Mouse (Mus musculus) cerebellum, postnatal 14 days (tissue): ENCODE data around the gene Washc1.
"Not testable (repeated sequence)": the region's sequence is repeated elsewhere in the genome, so short reads cannot be mapped to it uniquely, and the experiment has no call there.

Experiments
- DNase-seq, 2 experiments: peaks; one replicate each; pipeline ENCODE4 v3.0.0; 2021; ENCODE audit warnings: mixed read lengths in 2 of 2

The Washc1 gene

DNA sequence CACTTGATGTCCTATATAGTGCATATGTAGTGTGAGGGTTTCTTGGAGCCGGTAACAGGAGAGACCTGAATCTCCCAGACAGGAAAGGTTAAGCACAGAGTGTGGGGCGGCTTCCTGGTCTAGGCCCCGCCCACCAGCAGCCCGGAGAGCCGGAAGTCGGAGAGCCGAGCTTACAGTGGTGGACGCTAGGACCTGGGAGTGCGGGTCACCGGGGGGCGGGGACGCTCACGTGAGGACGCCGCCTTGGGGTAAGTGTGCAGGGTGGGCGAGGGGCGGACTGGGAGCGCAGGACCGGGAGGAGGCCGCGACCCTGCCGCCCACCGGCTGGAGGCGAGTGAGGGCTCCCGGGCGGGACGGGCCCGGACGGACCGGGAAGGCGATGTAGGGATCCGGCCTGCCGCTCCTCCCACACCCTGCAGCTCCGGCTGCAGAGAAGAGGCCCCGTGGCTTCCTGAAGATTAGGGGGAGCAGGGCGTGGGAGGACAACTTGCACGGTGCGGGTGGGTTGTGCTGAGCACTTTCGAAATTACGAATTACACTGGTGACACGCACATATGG, at the start of gene Washc1:
Gene Washc1 (plus strand): TSS at position 144 of the 558 bp plus-strand sequence.
- peak; percentile 92 to 93 for DNase-seq

DNA sequence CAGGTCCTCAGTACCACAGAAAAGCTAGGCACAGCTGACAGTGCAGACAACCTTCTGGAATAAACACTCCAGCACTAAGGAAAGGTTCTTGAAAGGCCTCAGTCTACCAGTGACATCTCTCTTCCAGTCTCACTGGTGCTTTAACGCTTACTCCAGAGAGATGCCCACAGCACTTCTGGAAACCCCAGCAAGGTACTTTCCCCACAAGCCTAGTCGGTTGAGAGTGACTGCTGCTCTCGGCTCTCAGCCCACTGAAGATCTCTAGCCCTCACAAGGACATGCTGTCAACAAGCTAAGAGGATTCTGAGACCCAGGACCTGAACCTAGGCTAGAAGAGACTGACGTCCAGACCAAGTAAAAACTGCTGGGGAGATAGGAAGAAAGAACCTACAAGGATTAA, 46.2 kb upstream of the Washc1 start:
- no peak for DNase-seq

DNA sequence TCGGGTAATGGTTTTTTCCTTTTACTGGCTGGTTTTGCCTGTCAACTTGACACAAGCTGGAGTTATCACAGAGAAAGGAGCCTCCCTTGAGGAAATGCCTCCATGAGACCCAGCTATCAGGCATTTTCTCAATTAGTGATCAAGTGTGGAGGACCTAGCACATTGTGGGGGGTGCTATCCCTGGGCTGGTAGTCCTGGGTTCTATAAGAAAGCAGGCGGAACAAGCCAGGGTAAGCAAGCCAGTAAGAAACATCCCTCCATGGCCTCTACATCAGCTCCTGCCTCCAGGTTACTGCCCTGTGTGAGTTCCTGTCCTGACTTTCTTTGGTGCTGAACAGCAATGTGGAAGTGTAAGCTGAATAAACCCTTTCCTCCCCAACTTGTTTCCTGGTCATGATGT, 42.3 kb upstream of the Washc1 start:
- not testable (repeated sequence) for DNase-seq

DNA sequence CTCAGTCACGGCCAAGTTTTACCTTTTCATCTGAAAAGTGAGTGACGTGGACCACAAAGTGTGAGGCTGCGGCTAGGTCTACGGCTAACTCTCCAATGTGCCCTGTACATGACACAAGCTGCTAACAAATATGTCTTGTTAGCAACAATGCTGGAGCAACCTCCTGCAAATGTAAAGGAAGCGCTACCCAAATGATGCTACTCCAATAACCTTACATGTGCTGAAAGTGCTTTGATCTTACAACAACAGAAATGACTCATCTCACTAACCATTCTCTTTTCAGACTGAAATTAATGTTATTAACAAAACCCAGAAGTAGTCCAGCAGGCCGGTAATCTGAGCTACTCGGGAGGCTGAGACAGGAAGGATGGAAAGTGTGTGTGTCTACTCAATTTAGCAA, 37.4 kb upstream of the Washc1 start:
- no peak for DNase-seq

DNA sequence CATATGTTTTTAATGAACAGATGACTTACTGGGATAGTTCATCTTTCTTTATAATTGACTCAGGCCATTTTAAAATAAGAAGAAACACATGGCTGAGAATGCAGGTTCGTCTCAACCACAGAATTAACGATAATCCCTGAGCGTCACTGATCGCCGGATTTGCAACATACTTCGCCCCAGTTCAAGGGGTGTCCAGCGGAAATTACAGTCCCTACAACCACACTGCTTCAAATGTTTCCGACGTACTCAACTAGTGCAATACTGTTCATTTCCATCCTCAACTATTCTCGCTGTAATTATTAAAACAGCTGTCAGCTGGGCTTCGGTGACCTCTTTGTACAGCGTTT, 35.5 kb upstream of the Washc1 start:
- no peak for DNase-seq

DNA sequence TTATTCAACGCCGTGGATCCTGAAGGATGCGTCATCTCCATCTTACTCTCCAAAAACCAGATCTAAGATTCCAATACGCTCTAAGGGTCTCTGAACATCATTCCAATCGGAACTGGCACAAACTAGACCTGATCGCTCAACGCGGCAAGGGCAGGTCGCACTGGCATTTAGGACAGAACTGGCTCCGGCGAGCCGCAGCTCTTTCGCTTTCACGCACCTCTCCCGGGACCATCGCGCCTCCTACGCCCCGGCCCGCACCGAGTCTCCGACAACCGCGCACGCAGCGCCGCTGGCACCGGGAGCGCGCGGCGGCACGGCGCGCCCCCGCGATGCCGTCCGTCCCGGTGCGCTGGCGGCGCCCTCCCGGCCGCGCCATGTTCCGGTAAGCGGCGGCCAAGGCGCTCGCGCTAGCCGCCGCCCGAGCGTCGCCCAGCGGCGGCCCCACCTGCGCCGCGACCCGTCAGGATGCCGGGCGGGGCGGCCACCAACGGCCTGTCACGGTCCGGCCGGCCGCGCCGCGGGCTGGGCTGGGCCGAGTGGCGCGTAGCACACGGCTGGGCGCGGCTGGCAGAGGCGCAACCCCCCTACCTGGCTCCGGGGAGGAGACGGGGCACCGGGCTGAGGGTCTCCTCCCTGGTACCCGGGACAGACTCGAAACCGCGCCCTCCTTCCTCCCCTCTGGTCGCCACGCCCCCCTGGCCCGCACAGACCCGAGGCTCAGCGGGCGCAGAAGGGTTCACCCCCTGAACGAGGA, 35.0 kb upstream of the Washc1 start:
- DNase-seq = peak; percentile 62 to 66

DNA sequence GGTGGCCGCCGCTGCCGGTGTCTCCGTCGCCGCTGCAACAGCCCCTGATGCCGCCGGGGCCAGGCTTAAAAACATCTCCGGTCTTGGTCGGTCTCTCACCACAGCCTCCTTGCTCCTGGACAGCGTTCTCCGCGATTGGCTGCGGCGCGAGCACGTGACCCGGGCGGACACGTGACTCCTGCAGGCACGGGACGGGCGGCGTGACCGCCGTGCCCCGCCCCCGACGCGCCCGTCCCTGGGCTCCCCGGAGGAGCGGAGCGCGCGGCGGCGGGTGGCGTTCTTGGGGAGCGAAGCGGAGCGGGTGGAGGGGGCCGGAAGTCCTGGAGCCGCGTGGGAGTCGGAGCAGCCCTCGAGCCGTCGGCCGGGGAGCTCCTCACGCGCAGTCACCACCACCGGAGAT, 34.4 kb upstream of the Washc1 start, which contains the start of gene Ankrd12:
Gene Ankrd12 (minus strand): TSS at position 156 of the 400 bp plus-strand sequence.
- peak; percentile 96 for DNase-seq

DNA sequence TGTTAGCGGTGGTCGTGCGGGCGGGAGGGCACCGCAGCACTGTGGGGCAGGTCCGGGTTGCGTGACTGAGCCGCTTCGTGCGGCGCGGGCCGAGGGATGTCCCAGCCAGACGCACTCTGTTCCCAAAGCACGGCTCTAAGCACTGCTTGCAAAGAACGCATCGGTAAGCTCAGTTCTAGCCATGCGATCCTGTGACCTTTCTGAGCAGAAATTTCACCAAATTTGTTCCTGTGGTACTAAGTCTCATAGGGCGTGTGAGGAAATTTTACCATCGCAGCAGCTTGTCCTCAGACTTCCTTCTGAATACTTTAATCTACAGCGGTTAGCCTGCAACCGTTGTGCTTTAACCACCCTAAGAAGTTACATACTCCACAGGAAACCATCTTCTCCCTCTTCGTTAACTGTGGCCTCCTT, 33.9 kb upstream of the Washc1 start:
- no peak for DNase-seq

DNA sequence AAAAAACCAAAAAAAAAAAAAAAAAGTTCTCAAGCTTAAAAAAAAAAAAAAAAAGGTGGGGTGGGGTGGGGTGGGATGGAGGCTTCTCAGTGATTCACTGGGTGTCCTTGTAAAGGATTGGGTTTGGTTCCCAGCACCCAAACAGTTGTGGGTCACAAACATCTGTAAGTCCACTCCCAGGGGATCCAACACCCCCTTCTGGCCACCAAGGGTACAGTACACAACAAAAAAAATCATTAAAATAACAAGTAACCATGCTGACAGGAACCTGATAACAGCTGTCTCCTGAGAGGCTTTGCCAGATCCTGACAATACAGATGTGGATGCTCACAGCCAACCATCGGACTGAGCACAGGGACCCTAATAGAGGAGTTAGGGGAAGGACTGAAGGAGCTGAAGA, 26.9 kb upstream of the Washc1 start:
- no peak for DNase-seq

DNA sequence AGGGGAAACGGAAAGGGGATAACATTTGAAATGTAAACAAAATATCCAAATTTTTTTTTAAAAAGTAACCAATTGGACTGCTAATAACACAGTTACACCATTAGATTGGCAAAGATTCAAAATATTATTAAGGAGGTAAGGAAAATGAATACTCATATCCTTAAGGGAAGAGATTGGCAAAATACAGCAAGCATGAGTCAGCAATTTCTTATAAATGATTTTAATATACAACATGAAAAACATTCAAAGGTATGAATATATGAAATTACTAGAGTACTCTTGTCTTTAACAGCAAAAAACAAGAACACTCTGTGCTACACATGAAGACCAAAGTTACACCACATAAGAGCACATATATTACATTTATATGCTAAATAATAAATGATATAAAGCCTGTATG, 26.3 kb upstream of the Washc1 start:
- DNase-seq = no peak

DNA sequence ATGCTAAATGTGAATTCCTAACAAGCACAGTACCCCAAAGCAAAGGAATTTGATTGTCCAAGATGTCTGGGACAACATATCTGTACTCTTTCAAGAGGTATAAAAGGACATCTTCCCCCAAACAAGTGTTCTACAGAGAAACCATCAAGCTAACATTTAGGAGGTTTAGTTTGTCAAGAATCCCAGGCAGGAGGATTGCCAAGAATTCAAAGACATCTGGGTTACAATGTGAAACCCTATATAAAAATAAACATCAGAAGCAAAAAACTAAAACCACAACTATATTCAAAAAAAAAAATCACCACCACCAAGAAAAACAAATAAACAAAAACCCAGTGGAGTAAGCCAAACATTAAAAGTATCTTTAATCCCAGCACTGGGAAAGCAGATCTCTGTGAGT, 21.1 kb upstream of the Washc1 start:
- DNase-seq = no peak

DNA sequence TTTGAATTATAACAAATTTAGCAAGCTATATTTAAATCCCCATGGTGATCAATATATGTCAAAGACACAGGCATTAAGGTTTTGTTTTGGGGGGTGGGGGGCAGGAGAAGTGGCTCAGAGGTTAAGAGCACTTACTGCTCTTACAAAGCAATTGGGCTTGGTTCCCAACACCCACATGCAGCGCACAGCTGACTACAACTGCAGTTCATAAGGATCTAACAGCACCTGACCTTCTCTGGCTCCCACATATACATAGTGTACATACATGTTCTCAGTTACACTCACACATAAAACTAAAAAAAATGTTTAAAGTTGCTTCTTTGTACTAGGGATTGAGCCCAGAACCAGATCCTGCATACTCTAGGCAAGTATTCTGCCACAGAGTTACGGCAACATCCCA, 20.0 kb upstream of the Washc1 start:
- DNase-seq = no peak

DNA sequence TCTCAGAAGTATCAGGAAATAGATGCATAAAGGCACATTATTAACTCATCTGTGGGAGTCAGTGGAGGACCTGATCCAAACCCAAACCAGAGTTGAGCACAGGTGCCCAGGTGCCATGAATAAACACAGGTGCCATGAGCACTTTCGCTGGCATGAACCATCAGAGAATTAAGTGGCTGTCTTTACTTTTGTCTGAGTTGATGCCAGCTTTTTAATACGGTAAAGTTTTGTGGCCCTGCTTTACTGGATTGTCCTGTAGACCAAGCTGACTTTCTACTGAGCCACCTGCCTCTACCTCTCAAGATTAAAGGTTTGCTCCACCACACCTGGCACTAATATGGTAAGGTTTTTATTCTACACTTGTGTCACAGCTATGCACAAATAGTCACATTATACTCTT, 19.3 kb upstream of the Washc1 start:
- DNase-seq = no peak

DNA sequence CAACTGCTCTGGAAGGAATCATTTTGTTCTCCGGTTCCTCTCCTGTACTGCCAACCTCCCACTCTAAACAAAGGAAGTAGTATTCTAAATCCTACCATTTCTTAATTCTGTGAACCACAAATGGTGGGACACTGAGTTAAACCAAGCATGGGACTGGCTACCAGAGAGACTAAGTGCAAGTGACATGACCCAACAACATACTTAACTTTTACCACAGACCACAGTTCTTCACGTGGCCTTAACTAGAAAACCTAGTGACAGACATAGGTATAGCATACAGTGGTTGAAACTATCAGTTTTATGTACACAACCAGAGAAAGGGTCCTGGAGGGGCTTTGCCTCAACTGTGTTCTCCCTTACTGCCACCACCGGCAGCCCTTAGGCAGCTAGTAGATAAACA, 18.7 kb upstream of the Washc1 start:
- no peak for DNase-seq

DNA sequence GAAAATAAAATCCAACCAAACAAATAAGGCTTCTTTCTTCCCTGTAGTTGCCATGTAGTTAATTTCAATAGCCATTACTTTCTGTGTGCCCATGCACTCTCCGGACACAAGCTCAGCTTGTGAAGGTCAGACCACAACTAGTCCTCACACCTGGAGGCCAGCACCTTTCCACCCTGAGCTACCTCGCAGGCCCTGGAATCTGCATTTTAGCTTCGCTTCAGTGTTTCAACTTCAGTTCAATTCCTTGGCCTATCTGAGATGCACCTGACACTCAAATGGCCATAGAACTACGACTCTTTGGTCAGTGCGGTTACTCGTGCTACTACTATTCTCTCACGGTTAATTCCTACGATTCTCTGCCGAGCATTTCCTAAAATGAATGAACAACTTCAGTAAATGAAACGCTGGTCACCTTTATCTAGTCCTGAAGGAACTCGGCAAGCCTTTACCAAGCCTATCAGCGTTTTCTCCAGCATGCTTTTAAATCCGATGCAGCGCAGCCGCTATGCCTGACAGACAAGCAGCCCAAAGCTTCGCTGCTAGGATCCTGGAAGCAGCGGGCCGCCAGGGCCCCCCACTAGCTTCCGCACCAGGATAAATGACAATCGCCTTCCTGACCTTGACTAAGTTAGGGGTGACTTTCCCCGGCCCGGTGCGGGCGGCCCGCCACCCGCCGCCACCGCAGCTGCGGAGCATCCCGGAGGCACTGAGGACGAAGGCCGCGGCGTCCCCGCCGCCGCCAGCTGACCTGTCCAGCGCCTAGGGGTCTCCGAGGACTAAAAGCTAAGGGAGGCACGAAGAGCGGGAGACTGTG, 10.6 kb upstream of the Washc1 start:
- no peak for DNase-seq

DNA sequence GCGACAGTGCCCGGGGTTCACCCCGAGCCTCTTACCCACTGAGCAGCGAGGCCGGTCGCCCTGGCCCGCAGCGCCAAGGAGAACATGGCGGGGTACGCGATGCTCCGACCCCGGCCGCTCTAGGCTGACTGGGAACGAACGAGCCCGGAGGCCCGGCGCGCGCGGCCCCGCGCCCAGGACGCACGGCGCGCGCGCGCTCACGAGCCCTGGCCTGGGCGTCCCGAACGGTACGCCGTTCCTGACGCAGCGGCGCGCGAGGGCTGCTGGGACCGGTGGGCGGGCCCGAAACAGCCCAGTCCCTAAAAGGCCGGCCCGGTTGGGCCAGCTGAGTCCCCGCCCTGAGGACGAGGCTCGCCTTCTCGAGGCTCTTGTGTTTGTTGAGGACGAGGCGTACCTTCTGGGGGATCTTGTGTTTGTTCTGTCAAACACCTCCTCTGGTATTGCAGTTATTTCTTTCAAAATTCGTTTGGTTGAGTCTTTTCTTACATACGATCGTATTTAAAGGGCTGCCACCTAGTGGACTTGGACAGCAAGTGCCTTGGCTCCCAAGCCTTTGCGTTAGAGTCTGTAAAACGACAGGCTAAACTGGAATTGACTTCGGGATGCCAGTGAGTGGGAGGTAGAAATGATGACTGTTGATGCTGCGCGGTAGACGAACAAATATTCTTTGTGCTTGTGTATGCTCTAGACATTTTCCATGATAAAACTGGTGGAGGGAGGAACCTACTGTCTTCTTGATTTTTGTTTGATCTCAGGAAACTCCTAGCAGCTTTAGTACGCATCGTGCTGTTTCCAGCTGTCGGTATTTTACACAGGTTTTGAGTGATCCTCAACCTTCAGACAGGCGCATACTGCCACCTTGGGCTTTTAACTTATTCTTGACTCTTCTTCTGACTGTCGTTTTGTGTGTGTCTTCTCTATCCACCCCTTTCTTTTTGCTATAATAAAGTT, 9.7 kb upstream of the Washc1 start, which contains the start of gene Ndufv2:
Gene Ndufv2 (minus strand): TSS at position 180 of the 951 bp plus-strand sequence.
- DNase-seq = peak; percentile 95 to 96

DNA sequence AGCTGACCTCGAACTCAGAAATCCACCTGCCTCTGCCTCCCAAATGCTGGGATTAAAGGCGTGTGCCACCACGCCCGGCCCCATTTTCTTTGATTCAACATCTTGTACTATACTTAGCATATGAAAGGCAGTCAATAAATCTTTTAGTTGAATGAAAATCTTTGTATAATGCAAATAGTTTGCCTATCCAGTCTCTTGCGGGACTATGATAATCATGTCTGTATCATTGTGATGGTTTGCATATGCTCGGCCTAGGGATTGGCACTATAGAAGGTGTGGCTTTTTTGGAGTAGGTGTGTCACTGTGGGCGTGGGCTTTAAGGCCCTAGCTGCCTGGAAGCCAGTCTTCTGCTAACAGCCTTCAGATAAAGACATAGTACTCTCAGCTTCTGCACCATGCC, 7.3 kb upstream of the Washc1 start:
- no peak for DNase-seq

DNA sequence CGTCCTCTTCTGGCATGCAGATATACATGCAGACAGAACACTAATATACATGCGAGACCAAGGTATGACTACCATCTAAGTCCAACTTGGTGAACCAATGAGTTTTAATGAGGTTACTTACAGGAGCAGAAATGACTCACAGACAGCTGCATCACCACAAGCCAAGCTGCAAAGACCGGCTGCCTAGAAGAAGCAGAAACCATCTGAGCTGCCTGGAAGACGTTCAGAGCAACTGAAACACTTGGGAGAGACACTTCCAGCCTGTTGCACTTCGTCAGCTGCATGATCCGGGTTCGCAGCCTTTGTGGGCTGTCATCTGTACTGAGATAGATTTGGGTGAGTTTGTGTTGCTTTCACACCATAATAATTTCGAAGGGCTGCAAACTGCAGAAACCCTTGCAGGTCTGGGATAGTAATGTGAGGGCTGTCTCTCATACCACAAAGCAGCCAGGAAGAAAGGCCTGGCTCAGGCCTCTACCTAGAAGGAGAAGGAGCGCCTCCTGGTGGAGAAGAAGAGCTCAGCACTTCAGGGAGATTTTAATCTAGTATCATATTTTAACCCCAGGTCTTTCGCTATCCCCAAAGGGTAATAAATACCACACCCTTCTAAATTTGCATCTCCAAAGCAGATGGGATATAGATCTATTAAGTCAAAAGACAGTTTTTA, 4.6 kb upstream of the Washc1 start:
- peak; percentile 77 to 88 for DNase-seq

DNA sequence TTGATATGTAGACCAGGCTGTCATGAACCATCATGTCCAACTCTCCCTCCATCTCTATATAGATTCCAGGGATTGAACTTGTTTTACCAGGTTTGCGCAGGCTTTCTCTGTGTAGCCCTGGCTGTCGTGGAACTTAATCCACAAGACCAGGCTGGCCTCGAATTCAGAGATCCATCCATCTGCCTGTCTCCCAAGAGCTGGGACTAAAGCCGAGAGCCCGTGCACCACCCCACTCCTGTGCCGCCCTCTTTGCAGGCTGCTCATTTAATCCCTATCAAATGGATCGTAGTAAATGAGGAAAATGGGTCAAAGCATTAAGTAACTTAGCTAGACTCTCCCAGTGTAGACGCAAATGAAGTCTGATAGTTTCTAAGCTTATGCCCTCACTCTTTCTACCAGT, 3.9 kb upstream of the Washc1 start:
- DNase-seq = no peak

DNA sequence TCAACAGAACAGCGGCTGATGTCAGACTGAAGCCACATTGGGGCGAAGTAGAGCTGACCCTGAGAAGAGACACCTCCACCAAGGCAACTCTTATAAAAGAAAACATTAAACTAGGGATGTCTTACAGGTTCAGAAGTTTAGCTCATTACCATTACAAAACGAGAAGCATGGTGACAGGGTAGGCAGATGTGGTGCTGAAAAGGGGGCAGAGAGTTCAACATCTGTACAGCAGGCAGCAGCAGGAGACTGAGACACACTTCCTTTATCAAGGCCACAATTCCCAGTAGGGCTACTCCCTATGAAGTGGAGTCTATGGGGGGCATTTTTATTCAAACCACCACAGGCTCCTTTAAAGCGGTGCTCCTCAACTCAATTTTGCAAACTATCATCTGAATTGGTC, 3.1 kb upstream of the Washc1 start:
- no peak for DNase-seq

DNA sequence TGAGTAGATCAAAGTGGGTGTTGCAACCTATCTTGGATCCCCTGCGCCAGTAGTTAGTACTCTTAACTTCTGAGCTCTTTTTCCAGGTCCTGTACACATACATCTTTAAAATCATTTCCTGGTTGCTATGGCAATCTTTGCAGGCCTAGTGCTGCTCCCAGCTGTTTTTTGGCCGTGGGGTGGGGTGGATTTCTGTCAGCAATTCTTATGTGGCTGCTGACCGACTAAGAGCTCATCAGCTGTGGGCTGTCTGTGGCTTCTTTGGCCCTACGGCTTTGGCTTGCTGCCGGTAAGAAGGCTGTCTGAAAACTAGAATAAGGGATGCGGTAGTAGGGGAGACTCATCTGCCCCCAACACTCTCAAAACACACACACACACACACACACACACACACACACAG, 599 bp upstream of the Washc1 start:
- peak; percentile 25 to 37 for DNase-seq

DNA sequence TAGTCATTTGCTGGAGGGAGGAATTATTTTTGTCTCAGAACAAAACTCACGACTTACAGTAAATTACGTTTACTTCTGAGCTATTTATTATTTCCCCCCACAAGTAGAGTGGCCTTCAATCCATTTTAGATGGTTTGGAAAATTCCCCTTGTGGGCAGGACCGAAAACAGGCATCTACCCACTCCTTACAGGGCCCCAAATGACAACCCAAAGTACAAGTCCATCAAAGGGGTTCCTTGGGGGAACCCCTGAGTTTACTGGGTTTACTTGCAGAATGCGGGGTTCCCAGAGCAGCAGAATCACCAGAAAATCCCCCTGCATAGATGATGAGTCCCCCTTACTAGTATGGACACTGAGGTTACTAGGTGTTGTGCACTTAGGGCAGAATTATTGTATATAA, 821 bp downstream of the Washc1 start:
- no peak for DNase-seq
